Mouse (Mus musculus) bone marrow, adult 2 months (tissue): Measurements from ENCODE around the gene Has3.

Source experiments
- CTCF ChIP-seq: fragments of 200-500 bp; IDR thresholded peaks from 2 replicates; pipeline ENCODE4 v1.5.1; 2011; ENCODE audit warnings: low read length, control low read depth; ENCODE audit not compliant: control insufficient read depth, insufficient read depth
- POLR2A ChIP-seq: fragments of 200-500 bp; IDR thresholded peaks from 2 replicates; pipeline ENCODE4 v1.6.1; 2011; ENCODE audit warnings: low read depth, mild to moderate bottlenecking, control low read depth, low read length, borderline replicate concordance; ENCODE audit not compliant: control insufficient read depth

GRCm38 (mm10) chr8:106820553-106821515, 49.2 kb upstream of the Has3 start:
- TF ChIP-seq POLR2A (no peak), CTCF (no peak)
